Comparison of ENCODE assay signal across 22 mouse cellular contexts in the genomic region with DNA sequence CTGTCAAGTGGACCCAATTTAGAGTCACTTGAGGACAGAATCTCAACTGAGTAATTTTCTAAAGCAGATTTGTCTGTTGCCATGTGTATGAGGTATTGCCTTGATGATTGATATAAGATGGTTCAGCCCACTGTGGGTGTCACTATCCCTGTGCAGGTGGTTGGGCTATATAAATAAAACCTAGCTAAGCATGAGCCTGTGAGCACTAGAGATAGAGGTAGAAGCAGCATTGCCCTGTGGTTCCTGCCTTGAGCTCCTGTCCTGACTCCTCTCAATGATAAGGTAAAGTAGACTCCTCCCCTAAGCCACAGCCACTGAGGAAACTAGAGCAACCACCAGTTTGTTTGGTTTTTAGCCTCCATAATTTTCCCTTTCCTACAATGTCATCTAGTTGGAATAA.
DNase-seq lines count a peak whose midpoint lies in the region; ATAC-seq and TF ChIP-seq lines count a peak whose summit lies in the region.
"Had no signal": no experiment of that assay in that cellular context is flagged by ENCODE, and none has a peak within 500 bp of the region (broad histone marks: within the 10 kb centered on the region; RNA-seq: fewer than 3 reads in every experiment).

No protein-coding gene starts in this region.

- H3K4me1 ChIP-seq in MEL (ENCODE audit: control insufficient read depth in 1 of 2, insufficient read depth in 2 of 2, low read length in 2 of 2): peaks cover 2 to 9% of the 10 kb centered on the region in 2 experiments
- no peaks in the 10 kb centered on the region for H3K4me1 ChIP-seq in midbrain, embryonic 15.5 days
- H3K4me1 ChIP-seq: embryonic facial prominence, embryonic 13.5 days; embryonic facial prominence, embryonic 15.5 days; forebrain, embryonic 10.5 days; forebrain, embryonic 12.5 days had no signal

- H3K36me3 ChIP-seq in MEL (ENCODE audit: control insufficient read depth in 1 of 2, insufficient read depth in 2 of 2, low read length in 2 of 2): peaks cover 0 to 19% of the 10 kb centered on the region in 2 experiments; a peak in 2 of 4 replicates
- H3K36me3 ChIP-seq in midbrain, embryonic 15.5 days (replicated peaks): no peaks in the 10 kb centered on the region
- H3K36me3 ChIP-seq: embryonic facial prominence, embryonic 13.5 days; embryonic facial prominence, embryonic 15.5 days; forebrain, embryonic 10.5 days; forebrain, embryonic 12.5 days had no signal

- no peak overlapping the region for H3K4me3 ChIP-seq in MEL (ENCODE audit: control insufficient read depth in 1 of 2, insufficient read depth in 1 of 2, low read depth in 2 of 2, low read length in 2 of 2)
- H3K4me3 ChIP-seq in midbrain, embryonic 15.5 days: no peak overlapping the region
- H3K4me3 ChIP-seq: embryonic facial prominence, embryonic 13.5 days; embryonic facial prominence, embryonic 15.5 days; erythroblast, embryonic 14.5 days; forebrain, embryonic 10.5 days; forebrain, embryonic 12.5 days had no signal

- H3K79me2 ChIP-seq in MEL (ENCODE audit: control insufficient read depth, insufficient read depth, low read length, poor library complexity): no peaks in the 10 kb centered on the region

- no peaks in the 10 kb centered on the region for H3K27me3 ChIP-seq in MEL (ENCODE audit: control insufficient read depth in 1 of 2, insufficient read depth in 2 of 2, low read length in 2 of 2)
- H3K27me3 ChIP-seq in midbrain, embryonic 15.5 days (replicated peaks): no peaks in the 10 kb centered on the region
- H3K27me3 ChIP-seq: embryonic facial prominence, embryonic 13.5 days; embryonic facial prominence, embryonic 15.5 days; forebrain, embryonic 12.5 days had no signal

- H3K9ac ChIP-seq in MEL (ENCODE audit: control insufficient read depth, low read depth, low read length, poor library complexity, severe bottlenecking): no peak overlapping the region
- no peak overlapping the region for H3K9ac ChIP-seq in midbrain, embryonic 15.5 days
- H3K9ac ChIP-seq: embryonic facial prominence, embryonic 13.5 days; embryonic facial prominence, embryonic 15.5 days; forebrain, embryonic 12.5 days had no signal

- H3K9me3 ChIP-seq in MEL (replicated peaks; ENCODE audit: insufficient read depth, low read length): no peaks in the 10 kb centered on the region
- no peaks in the 10 kb centered on the region for H3K9me3 ChIP-seq in midbrain, embryonic 15.5 days
- H3K9me3 ChIP-seq: embryonic facial prominence, embryonic 13.5 days; embryonic facial prominence, embryonic 15.5 days; forebrain, embryonic 10.5 days; forebrain, embryonic 12.5 days had no signal

- peak; percentile 67; the same call in 1 of the 2 replicates for ATAC-seq in megakaryocyte-erythroid progenitor cell, adult 5-6 weeks (replicated peaks; ENCODE audit: low FRiP score, low TSS enrichment, poor library complexity, severe bottlenecking)
- no peak for ATAC-seq in midbrain, embryonic 15.5 days (replicated peaks)
- ATAC-seq: forebrain, embryonic 14.5 days; forebrain, embryonic 16.5 days had no signal

- H3K4me2 ChIP-seq in midbrain, embryonic 15.5 days: no peak overlapping the region
- H3K4me2 ChIP-seq: embryonic facial prominence, embryonic 13.5 days; embryonic facial prominence, embryonic 15.5 days; forebrain, embryonic 12.5 days had no signal

- TF ChIP-seq POLR2A in MEL (IDR thresholded peaks at IDR 0.05; ENCODE audit: control insufficient read depth in 1 of 2, insufficient read depth in 1 of 2, low read depth in 1 of 2, low read length in 2 of 2, poor library complexity in 1 of 2): no peak

- DNase-seq in MEL (ENCODE audit: low read depth, low spot score) (peak; percentile 57), MEL-GATA-1-ER (ENCODE audit: extremely low read depth, low read depth) (peak; percentile 15)
- no peak for DNase-seq in gastrocnemius, adult 8-10 months (ENCODE audit: low spot score in 2 of 2)
- DNase-seq: adrenal gland, adult 2 months; adrenal gland, postnatal 10 days; adrenal gland, postnatal 25 days; cerebellum, adult 11 months; cerebellum, adult 18-20 months; cerebellum, adult 8-10 months; cerebellum, adult 9-11 months; cerebellum, postnatal 14 days; cerebellum, postnatal 36 days; embryo, embryonic 11 days had no signal

- TF ChIP-seq CTCF in MEL (IDR thresholded peaks at IDR 0.05 in 2 of 3, conservative IDR thresholded peaks at IDR 0.05 in 1 of 3; ENCODE audit: control insufficient read depth in 1 of 3, insufficient read depth in 1 of 3, low read depth in 2 of 3, low read length in 3 of 3, poor library complexity in 1 of 3, severe bottlenecking in 1 of 3): no peak

- H3K27ac ChIP-seq in MEL (ENCODE audit: control insufficient read depth, low read depth, low read length): no peak overlapping the region
- H3K27ac ChIP-seq in midbrain, embryonic 15.5 days: no peak overlapping the region
- H3K27ac ChIP-seq: embryonic facial prominence, embryonic 13.5 days; embryonic facial prominence, embryonic 15.5 days; forebrain, embryonic 10.5 days; forebrain, embryonic 12.5 days had no signal

- no peak for TF ChIP-seq RAD21 in MEL (IDR thresholded peaks at IDR 0.05; ENCODE audit: low read depth, low read length)

- peak in 1 of 2 experiments; percentile 29; a peak in 2 of 4 replicates for TF ChIP-seq EP300 in MEL (IDR thresholded peaks at IDR 0.05; ENCODE audit: low read depth in 1 of 2, low read length in 2 of 2)

TF ChIP-seq in MEL, 35 proteins besides CTCF, POLR2A, EP300 and RAD21:
- TF ChIP-seq ZKSCAN1 (IDR thresholded peaks at IDR 0.05; ENCODE audit: low read depth, low read length) (peak; percentile 42; the same call in 1 of the 2 replicates), ZMIZ1 (IDR thresholded peaks at IDR 0.05; ENCODE audit: low read depth, low read length) (no peak), MXI1 (IDR thresholded peaks at IDR 0.05; ENCODE audit: low read depth, low read length) (peak; percentile 24; the same call in 1 of the 2 replicates), TAL1 (IDR thresholded peaks at IDR 0.05; ENCODE audit: low read length) (peak; percentile 43), GATA1 (IDR thresholded peaks at IDR 0.05; ENCODE audit: low read depth, low read length) (peak; percentile 30; the same call in 1 of the 2 replicates)

Comparison
In these comparisons a context has a peak if more than half of its experiments do, and no peak if none do; other contexts are left out.
1. DNase-seq: peak in MEL (single experiment) and MEL-GATA-1-ER (single experiment); none in gastrocnemius, adult 8-10 months (0 of 2).